Mouse (Mus musculus): ENCODE results near the gene Nhlrc2.

Gene Nhlrc2

GRCm38 (mm10) chr19:56629647-56630046 is 81.6 kb downstream of the Nhlrc2 start:
- no peak for DNase-seq

GRCm38 (mm10) chr19:56631017-56631416 is 83.0 kb downstream of the Nhlrc2 start:
- no peak for DNase-seq

GRCm38 (mm10) chr19:56631451-56631901 is 83.4 kb downstream of the Nhlrc2 start:
- DNase-seq: no peak

GRCm38 (mm10) chr19:56637035-56637683 is 89.1 kb downstream of the Nhlrc2 start:
- no peak for DNase-seq

- no peak for DNase-seq
Observed at GRCm38 (mm10) chr19:56637684-56638049, 89.6 kb downstream of the Nhlrc2 start.

GRCm38 (mm10) chr19:56647451-56648120 is 99.5 kb downstream of the Nhlrc2 start:
- DNase-seq: no peak

- DNase-seq: no peak
Observed at GRCm38 (mm10) chr19:56651262-56651661, 103.2 kb downstream of the Nhlrc2 start.

GRCm38 (mm10) chr19:56652034-56652962 is 104.2 kb downstream of the Nhlrc2 start:
- no peak for DNase-seq
